ENCODE assay signal across 7 mouse cellular contexts in the genomic region with DNA sequence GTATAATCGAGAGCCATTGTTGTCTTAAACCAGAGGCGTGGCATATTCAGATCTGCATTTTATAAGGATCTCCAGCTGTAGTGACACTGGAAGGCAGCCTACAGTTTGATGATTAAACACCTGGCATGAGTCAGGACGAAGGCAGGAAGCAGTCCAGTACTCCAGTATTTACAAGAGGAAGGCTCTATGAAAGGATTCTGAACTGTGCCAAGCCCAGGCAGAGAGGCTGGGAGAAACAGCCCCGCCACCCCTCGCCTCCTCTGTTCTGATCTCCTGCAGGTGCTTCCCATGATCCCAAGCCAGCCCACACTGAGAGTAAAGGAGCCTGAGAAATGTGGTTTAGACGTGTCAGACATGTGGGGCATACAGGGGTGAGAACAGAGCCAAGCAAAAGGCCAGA. TPM values are rescaled to one million over a fixed set of nuclear protein-coding genes. Genes with fewer than 3 reads are reported as not detected.
DNase-seq lines count a peak whose midpoint lies in the region; ATAC-seq and TF ChIP-seq lines count a peak whose summit lies in the region.

No protein-coding gene starts in this region.

- H3K36me3 ChIP-seq in intestine, postnatal 0 days (ENCODE audit: control insufficient read depth, insufficient read depth), result no peaks in the 10 kb centered on the region
- no peaks in the 10 kb centered on the region for H3K36me3 ChIP-seq in lung, postnatal 0 days (ENCODE audit: insufficient read depth, low read length)
- H3K36me3 ChIP-seq in liver, postnatal 0 days (replicated peaks; ENCODE audit: insufficient read depth, low read length), result no peaks in the 10 kb centered on the region

- TF ChIP-seq EP300 in lung, postnatal 0 days (IDR thresholded peaks at IDR 0.05), result 0 out of 2 replicates have a peak, but pooled peaks have one; percentile 33
- no peak for TF ChIP-seq EP300 in liver, postnatal 0 days (IDR thresholded peaks at IDR 0.05; ENCODE audit: low read depth)

- H3K27ac ChIP-seq in brown adipose tissue, adult 24 weeks (replicated peaks; ENCODE audit: low read depth, low read length), result peak overlapping the region; percentile 25
- H3K27ac ChIP-seq in intestine, postnatal 0 days (ENCODE audit: low read depth, low read length), result no peak overlapping the region; the same call in 1 of the 2 replicates
- H3K27ac ChIP-seq in lung, postnatal 0 days (ENCODE audit: low read length), result no peak overlapping the region
- H3K27ac ChIP-seq in liver, postnatal 0 days (ENCODE audit: low read depth), result no peak overlapping the region

- ATAC-seq in intestine, postnatal 0 days, result peak; percentile 26; the same call in 1 of the 2 replicates
- ATAC-seq in lung, postnatal 0 days, result peak; percentile 57
- no peak for ATAC-seq in liver, postnatal 0 days

- H3K9ac ChIP-seq in intestine, postnatal 0 days (ENCODE audit: low read depth, low read length), result no peak overlapping the region
- no peak overlapping the region for H3K9ac ChIP-seq in lung, postnatal 0 days (replicated peaks; ENCODE audit: low read depth)
- no peak overlapping the region for H3K9ac ChIP-seq in liver, postnatal 0 days (replicated peaks)

- H3K4me3 ChIP-seq in brown adipose tissue, adult 24 weeks (ENCODE audit: insufficient read depth, low read depth, low read length), result no peak overlapping the region
- no peak overlapping the region for H3K4me3 ChIP-seq in intestine, postnatal 0 days (ENCODE audit: low read depth, low read length)
- H3K4me3 ChIP-seq in lung, postnatal 0 days (ENCODE audit: low read depth, low read length), result no peak overlapping the region
- no peak overlapping the region for H3K4me3 ChIP-seq in liver, postnatal 0 days (ENCODE audit: low read depth, low read length)

- H3K4me2 ChIP-seq in intestine, postnatal 0 days (replicated peaks; ENCODE audit: low read depth), result no peak overlapping the region; the same call in 1 of the 2 replicates
- no peak overlapping the region for H3K4me2 ChIP-seq in lung, postnatal 0 days (replicated peaks; ENCODE audit: low read depth, low read length)
- no peak overlapping the region for H3K4me2 ChIP-seq in liver, postnatal 0 days (ENCODE audit: low read depth, low read length)

- H3K9me3 ChIP-seq in intestine, postnatal 0 days (ENCODE audit: control insufficient read depth), result no peaks in the 10 kb centered on the region
- H3K9me3 ChIP-seq in lung, postnatal 0 days (ENCODE audit: low read length), result no peaks in the 10 kb centered on the region
- H3K9me3 ChIP-seq in liver, postnatal 0 days (ENCODE audit: low read length), result 0 out of 2 replicates have a peak, but pooled peaks cover 4% of the 10 kb centered on the region

- DNase-seq in NIH3T3 (ENCODE audit: low read depth), result peak; percentile 39
- DNase-seq in lung, postnatal 0 days (ENCODE audit: low spot score), result peak; percentile 85
- DNase-seq in left cerebral cortex, adult 11 months (ENCODE audit: low spot score), result no peak
- no peak for DNase-seq in liver, postnatal 0 days
- DNase-seq in thymus, postnatal 4 days, result no peak

- TF ChIP-seq CTCF in intestine, postnatal 0 days (IDR thresholded peaks at IDR 0.05; ENCODE audit: low read depth), result no peak
- TF ChIP-seq CTCF in lung, postnatal 0 days (IDR thresholded peaks at IDR 0.05), result no peak
- TF ChIP-seq CTCF in liver, postnatal 0 days (IDR thresholded peaks at IDR 0.05; ENCODE audit: low read depth), result no peak

- peaks cover 26% of the 10 kb centered on the region for H3K4me1 ChIP-seq in brown adipose tissue, adult 24 weeks (ENCODE audit: control insufficient read depth, insufficient read depth, insufficient read length, low read length)
- H3K4me1 ChIP-seq in intestine, postnatal 0 days (replicated peaks; ENCODE audit: control insufficient read depth, insufficient read depth, low read length), result peaks cover 7% of the 10 kb centered on the region
- H3K4me1 ChIP-seq in lung, postnatal 0 days (ENCODE audit: insufficient read depth, low read depth, low read length), result no peaks in the 10 kb centered on the region
- H3K4me1 ChIP-seq in liver, postnatal 0 days (ENCODE audit: insufficient read depth), result peaks cover 12% of the 10 kb centered on the region

- H3K27me3 ChIP-seq in intestine, postnatal 0 days (replicated peaks; ENCODE audit: control insufficient read depth, insufficient read depth, low read length), result no peaks in the 10 kb centered on the region
- H3K27me3 ChIP-seq in lung, postnatal 0 days (replicated peaks; ENCODE audit: insufficient read depth, low read length), result no peaks in the 10 kb centered on the region
- no peaks in the 10 kb centered on the region for H3K27me3 ChIP-seq in liver, postnatal 0 days (ENCODE audit: insufficient read depth, low read length)

- WGBS in intestine, postnatal 0 days, result 22% methylated on average over 6 of the region's 6 CpGs
- 18% methylated on average over 6 of the region's 6 CpGs for WGBS in lung, postnatal 0 days
- WGBS in liver, postnatal 0 days (ENCODE audit: insufficient replicate concordance), result 54% methylated on average over 6 of the region's 6 CpGs

RNA-seq across cellular contexts. Expression of gene Fam102b, which starts 3.4 kb away (rescaled TPM):
- 10.2 and 11.2 TPM in 2 replicates for polyA plus RNA-seq in brown adipose tissue, adult 24 weeks (2012; ENCODE audit: insufficient read depth, insufficient read length, missing spikeins)
- polyA plus RNA-seq in intestine, postnatal 0 days (2015; fragmentation: Nextera tagmentation; extraction: Ambion mirVana), result 7.9 and 8.2 TPM in 2 replicates
- 13.2 and 13.7 TPM in 2 replicates for polyA plus RNA-seq in lung, postnatal 0 days (2015; fragmentation: Nextera tagmentation; extraction: Ambion mirVana)
- 1.9 and 2.2 TPM in 2 replicates for polyA plus RNA-seq in liver, postnatal 0 days (2015; fragmentation: Nextera tagmentation; extraction: Ambion mirVana)

RNA-seq across cellular contexts. Expression of gene Slc25a54, which starts 49.5 kb away (rescaled TPM):
- polyA plus RNA-seq in brown adipose tissue, adult 24 weeks (2012; ENCODE audit: insufficient read depth, insufficient read length, missing spikeins), result not detected in 2 replicates
- polyA plus RNA-seq in intestine, postnatal 0 days (2015; fragmentation: Nextera tagmentation; extraction: Ambion mirVana), result not detected in 2 replicates
- polyA plus RNA-seq in lung, postnatal 0 days (2015; fragmentation: Nextera tagmentation; extraction: Ambion mirVana), result not detected in 2 replicates
- polyA plus RNA-seq in liver, postnatal 0 days (2015; fragmentation: Nextera tagmentation; extraction: Ambion mirVana), result not detected in 2 replicates

Comparison
In these comparisons a context has a peak if more than half of its experiments do, and no peak if none do; other contexts are left out.
1. DNase-seq: peak in NIH3T3 (single experiment) and lung, postnatal 0 days (single experiment); none in left cerebral cortex, adult 11 months (single experiment), liver, postnatal 0 days (single experiment) and thymus, postnatal 4 days (single experiment).